Mouse (Mus musculus) kidney, embryonic 15.5 days (tissue): Measurements from ENCODE around the gene Mphosph6. TPM values are rescaled to one million over a fixed set of nuclear protein-coding genes. Genes with fewer than 3 reads are reported as not detected.

Source experiments
- ATAC-seq: fragments of 200-750 bp; cut with Nextera tagmentation; replicated peaks from 2 replicates; pipeline ENCODE4 v1.8.0; 2017; ENCODE audit warnings: moderate TSS enrichment; ENCODE audit not compliant: low FRiP score
- H3K27ac ChIP-seq: fragments of 300-500 bp; sonication (generic); 2 replicates; pipeline ENCODE4 v1.5.1; 2015; ENCODE audit warnings: mild to moderate bottlenecking, inconsistent platforms
- H3K27me3 ChIP-seq: fragments of 300-500 bp; sonication (generic); 2 replicates; pipeline ENCODE4 v1.6.1; 2015; ENCODE audit warnings: inconsistent platforms
- H3K36me3 ChIP-seq: fragments of 300-500 bp; sonication (generic); 2 replicates; pipeline ENCODE4 v1.6.1; 2015; ENCODE audit warnings: inconsistent platforms
- H3K4me1 ChIP-seq: fragments of 300-500 bp; sonication (generic); 2 replicates; pipeline ENCODE4 v1.6.1; 2015; ENCODE audit warnings: inconsistent platforms
- H3K4me2 ChIP-seq: fragments of 300-500 bp; sonication (generic); 2 replicates; pipeline ENCODE4 v1.6.1; 2015; ENCODE audit warnings: moderate library complexity, mild to moderate bottlenecking, inconsistent platforms
- H3K4me3 ChIP-seq: fragments of 300-500 bp; sonication (generic); replicated peaks from 2 replicates; pipeline ENCODE4 v1.5.1; 2015; ENCODE audit warnings: mild to moderate bottlenecking, inconsistent platforms
- H3K9ac ChIP-seq: fragments of 300-500 bp; sonication (generic); 2 replicates; pipeline ENCODE4 v1.6.1; 2015; ENCODE audit warnings: mild to moderate bottlenecking, inconsistent platforms
- H3K9me3 ChIP-seq: fragments of 300-500 bp; sonication (generic); replicated peaks from 2 replicates; pipeline ENCODE4 v1.6.1; 2016; ENCODE audit warnings: inconsistent platforms
- WGBS: fragments of 180-500 bp; shearing (Covaris S2); methylation state at CpG from one replicate; pipeline ENCODE4 v1.1.7; 2015; ENCODE audit warnings: mixed read lengths; 5-methylcytosine and 5-hydroxymethylcytosine counted together
- polyA plus RNA-seq: library from polyadenylated mRNA; unstranded; fragments of >200 nt; fragmentation: Nextera tagmentation; extraction: Ambion mirVana; gene quantifications from 2 replicates; pipeline ENCODE4 v1.2.1, GENCODE M21; 2015

The Mphosph6 gene
- polyA plus RNA-seq: 64.0 and 64.9 TPM in 2 replicates

- peak within 1 kb of the TSS; percentile 89 for H3K4me3 ChIP-seq
- 1% methylated on average over 65 of the region's 65 CpGs for WGBS
- peak; percentile 97 for ATAC-seq
- H3K9me3 ChIP-seq: no peaks in the 10 kb centered on the region
- no peaks in the 10 kb centered on the region for H3K27me3 ChIP-seq
- peak within 1 kb of the TSS; percentile 96 for H3K27ac ChIP-seq
- H3K4me2 ChIP-seq: peak within 1 kb of the TSS; percentile 73
- peaks cover 28% of the 10 kb centered on the region for H3K4me1 ChIP-seq
- H3K36me3 ChIP-seq: peaks cover 27% of the 10 kb centered on the region
- H3K9ac ChIP-seq: peak within 1 kb of the TSS; percentile 93
Observed at GRCm38 (mm10) chr8:117801443-117802298, at the start of gene Mphosph6. Gene Mphosph6, minus strand, starts transcription at chr8:117801943.

GRCm38 (mm10) chr8:117850420-117850819, 48.7 kb upstream of the Mphosph6 start:
- Histone ChIP-seq H3K4me2 (no peak overlapping the region), H3K9me3 (no peaks in the 10 kb centered on the region), H3K36me3 (no peaks in the 10 kb centered on the region), H3K27me3 (no peaks in the 10 kb centered on the region), H3K4me3 (no peak overlapping the region), H3K4me1 (peaks cover 3% of the 10 kb centered on the region; the same call in 1 of the 2 replicates), H3K9ac (no peak overlapping the region), H3K27ac (no peak overlapping the region)
- no peak for ATAC-seq
- WGBS: 78% methylated on average over 10 of the region's 10 CpGs

- ATAC-seq: no peak
- H3K4me2 ChIP-seq: no peak overlapping the region
Observed at GRCm38 (mm10) chr8:117847865-117848264, 46.1 kb upstream of the Mphosph6 start.

GRCm38 (mm10) chr8:117843694-117844093, 42.0 kb upstream of the Mphosph6 start:
- ATAC-seq: no peak

More at GRCm38 (mm10) chr8:117847865-117848264, 46.1 kb upstream of the Mphosph6 start:
- 89% methylated on average over 6 of the region's 6 CpGs for WGBS
- Histone ChIP-seq H3K4me1 (peaks cover 1% of the 10 kb centered on the region; the same call in 1 of the 2 replicates), H3K9me3 (0 out of 2 replicates have a peak, but pooled peaks cover 3% of the 10 kb centered on the region), H3K4me3 (no peak overlapping the region), H3K27me3 (no peaks in the 10 kb centered on the region), H3K36me3 (no peaks in the 10 kb centered on the region), H3K9ac (no peak overlapping the region), H3K27ac (no peak overlapping the region)

GRCm38 (mm10) chr8:117813524-117813923, 11.8 kb upstream of the Mphosph6 start:
- H3K9me3 ChIP-seq: no peaks in the 10 kb centered on the region
- H3K4me3 ChIP-seq: no peak overlapping the region
- H3K27me3 ChIP-seq: no peaks in the 10 kb centered on the region
- no peak overlapping the region for H3K27ac ChIP-seq
- no peaks in the 10 kb centered on the region for H3K4me1 ChIP-seq
- 38% methylated on average over 4 of the region's 4 CpGs for WGBS
- no peaks in the 10 kb centered on the region for H3K36me3 ChIP-seq
- no peak for ATAC-seq
- H3K9ac ChIP-seq: no peak overlapping the region
- no peak overlapping the region for H3K4me2 ChIP-seq

More at GRCm38 (mm10) chr8:117843694-117844093, 42.0 kb upstream of the Mphosph6 start:
- Histone ChIP-seq H3K4me2 (no peak overlapping the region), H3K4me1 (no peaks in the 10 kb centered on the region), H3K4me3 (no peak overlapping the region), H3K27me3 (no peaks in the 10 kb centered on the region), H3K27ac (no peak overlapping the region), H3K9ac (no peak overlapping the region), H3K9me3 (0 out of 2 replicates have a peak, but pooled peaks cover 3% of the 10 kb centered on the region), H3K36me3 (no peaks in the 10 kb centered on the region)
- 91% methylated on average over 8 of the region's 8 CpGs for WGBS

- H3K4me1 ChIP-seq: no peaks in the 10 kb centered on the region
- no peak overlapping the region for H3K27ac ChIP-seq
- H3K9me3 ChIP-seq: no peaks in the 10 kb centered on the region
- H3K4me2 ChIP-seq: no peak overlapping the region
- no peak overlapping the region for H3K9ac ChIP-seq
- H3K27me3 ChIP-seq: no peaks in the 10 kb centered on the region
- ATAC-seq: no peak
- no peak overlapping the region for H3K4me3 ChIP-seq
- 86% methylated on average over 2 of the region's 2 CpGs for WGBS
- no peaks in the 10 kb centered on the region for H3K36me3 ChIP-seq
Observed at GRCm38 (mm10) chr8:117810676-117811075, 8.9 kb upstream of the Mphosph6 start.

- Histone ChIP-seq H3K9ac (no peak overlapping the region), H3K27me3 (no peaks in the 10 kb centered on the region), H3K4me1 (peaks cover 16% of the 10 kb centered on the region), H3K4me3 (no peak overlapping the region), H3K4me2 (peak overlapping the region; percentile 25; the same call in 1 of the 2 replicates), H3K9me3 (no peaks in the 10 kb centered on the region), H3K27ac (peak overlapping the region; percentile 78), H3K36me3 (no peaks in the 10 kb centered on the region)
- WGBS: 53% methylated on average over 5 of the region's 5 CpGs
- no peak for ATAC-seq
Observed at GRCm38 (mm10) chr8:117805419-117805818, 3.7 kb upstream of the Mphosph6 start.

GRCm38 (mm10) chr8:117802299-117802689, 551 bp upstream of the Mphosph6 start:
- no peaks in the 10 kb centered on the region for H3K9me3 ChIP-seq
- H3K36me3 ChIP-seq: peaks cover 21% of the 10 kb centered on the region
- peak overlapping the region; percentile 89 for H3K4me3 ChIP-seq
- under 1% methylated on average over 11 of the region's 11 CpGs for WGBS
- H3K27ac ChIP-seq: peak overlapping the region; percentile 96
- peak; percentile 65 for ATAC-seq
- H3K4me1 ChIP-seq: peaks cover 28% of the 10 kb centered on the region
- H3K4me2 ChIP-seq: peak overlapping the region; percentile 73
- peak overlapping the region; percentile 42; the same call in 1 of the 2 replicates for H3K9ac ChIP-seq
- no peaks in the 10 kb centered on the region for H3K27me3 ChIP-seq

GRCm38 (mm10) chr8:117798066-117798465, 3.7 kb downstream of the Mphosph6 start:
- no peak overlapping the region for H3K9ac ChIP-seq
- no peak overlapping the region for H3K27ac ChIP-seq
- H3K4me3 ChIP-seq: no peak overlapping the region
- ATAC-seq: no peak
- H3K9me3 ChIP-seq: no peaks in the 10 kb centered on the region
- no peaks in the 10 kb centered on the region for H3K27me3 ChIP-seq
- peaks cover 25% of the 10 kb centered on the region for H3K4me1 ChIP-seq
- WGBS: 95% methylated on average over 2 of the region's 2 CpGs
- peaks cover 63% of the 10 kb centered on the region for H3K36me3 ChIP-seq
- H3K4me2 ChIP-seq: no peak overlapping the region

GRCm38 (mm10) chr8:117796464-117796863, 5.3 kb downstream of the Mphosph6 start:
- no peak overlapping the region for H3K9ac ChIP-seq
- H3K36me3 ChIP-seq: peaks cover 79% of the 10 kb centered on the region
- no peak for ATAC-seq
- H3K27me3 ChIP-seq: no peaks in the 10 kb centered on the region
- peaks cover 19% of the 10 kb centered on the region for H3K4me1 ChIP-seq
- no peaks in the 10 kb centered on the region for H3K9me3 ChIP-seq
- WGBS: 87% methylated on average over 15 of the region's 15 CpGs
- no peak overlapping the region for H3K27ac ChIP-seq
- no peak overlapping the region for H3K4me2 ChIP-seq
- H3K4me3 ChIP-seq: no peak overlapping the region

GRCm38 (mm10) chr8:117794581-117794980, 7.2 kb downstream of the Mphosph6 start:
- no peak overlapping the region for H3K27ac ChIP-seq
- H3K4me1 ChIP-seq: peaks cover 5% of the 10 kb centered on the region
- no peak for ATAC-seq
- no peaks in the 10 kb centered on the region for H3K27me3 ChIP-seq
- WGBS: 85% methylated on average over 10 of the region's 10 CpGs
- no peak overlapping the region for H3K4me2 ChIP-seq
- no peaks in the 10 kb centered on the region for H3K9me3 ChIP-seq
- no peak overlapping the region for H3K4me3 ChIP-seq
- peaks cover 98% of the 10 kb centered on the region for H3K36me3 ChIP-seq
- H3K9ac ChIP-seq: no peak overlapping the region

GRCm38 (mm10) chr8:117792616-117793144, 9.1 kb downstream of the Mphosph6 start:
- ATAC-seq: no peak
- peaks cover 99% of the 10 kb centered on the region for H3K36me3 ChIP-seq
- H3K4me2 ChIP-seq: no peak overlapping the region
- H3K9ac ChIP-seq: no peak overlapping the region
- H3K27ac ChIP-seq: no peak overlapping the region
- no peaks in the 10 kb centered on the region for H3K27me3 ChIP-seq
- H3K4me3 ChIP-seq: no peak overlapping the region
- no peaks in the 10 kb centered on the region for H3K4me1 ChIP-seq
- 73% methylated on average over 19 of the region's 19 CpGs for WGBS
- H3K9me3 ChIP-seq: no peaks in the 10 kb centered on the region
